Mouse (Mus musculus): ENCODE results near the gene Ankrd6. TPM values are rescaled to one million over a fixed set of nuclear protein-coding genes. Genes with fewer than 3 reads are reported as not detected.
A peak's percentile ranks its signal among the peaks of the same experiment; 100 is the strongest.

Ankrd6 gene
- polyA plus RNA-seq, 1 experiment from 2014 or later: 0.67 TPM

DNA sequence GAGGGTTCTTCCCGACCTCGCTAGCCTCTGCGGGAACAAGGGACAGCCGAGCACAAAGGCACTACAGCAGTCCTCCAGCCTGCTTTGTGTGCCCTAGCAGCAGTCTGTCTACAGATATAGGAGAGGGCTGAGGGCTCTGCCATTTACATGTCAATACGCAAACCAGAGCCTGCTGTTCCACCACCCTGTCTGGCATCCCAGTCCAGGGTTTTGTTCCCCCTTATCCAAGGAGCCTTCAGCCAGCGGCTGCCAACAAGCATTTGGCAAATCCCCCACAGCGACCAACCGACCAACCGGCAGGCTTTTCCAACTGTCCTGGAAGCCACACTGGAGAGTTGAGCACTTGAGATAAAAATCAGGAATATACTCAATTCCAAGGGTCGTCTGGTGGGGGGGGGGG, 27.2 kb downstream of the Ankrd6 start:
- Histone ChIP-seq H3K9ac (no peak overlapping the region), H3K4me1 (replicated peaks) (no peaks in the 10 kb centered on the region), H3K36me3 (no peaks in the 10 kb centered on the region), H3K4me3 (replicated peaks) (no peak overlapping the region), H3K4me2 (no peak overlapping the region), H3K27me3 (peaks cover 19% of the 10 kb centered on the region), H3K9me3 (replicated peaks) (no peaks in the 10 kb centered on the region), H3K27ac (no peak overlapping the region)
- 30% methylated on average over 10 of the region's 10 CpGs for WGBS (ENCODE audit: insufficient replicate concordance)
- ATAC-seq (ENCODE audit: low read depth) (no peak), DNase-seq (no peak)

GRCm38 (mm10) chr4:32922871-32923270, 27.8 kb downstream of the Ankrd6 start:
- no peaks in the 10 kb centered on the region for H3K9me3 ChIP-seq (replicated peaks)
- H3K27me3 ChIP-seq: peaks cover 19% of the 10 kb centered on the region
- no peaks in the 10 kb centered on the region for H3K4me1 ChIP-seq (replicated peaks)
- no peak overlapping the region for H3K4me3 ChIP-seq (replicated peaks)
- H3K4me2 ChIP-seq: no peak overlapping the region
- H3K27ac ChIP-seq: no peak overlapping the region
- DNase-seq: no peak
- no peak for ATAC-seq (ENCODE audit: low read depth)
- H3K36me3 ChIP-seq: no peaks in the 10 kb centered on the region
- no peak overlapping the region for H3K9ac ChIP-seq
- WGBS (ENCODE audit: insufficient replicate concordance): 83% methylated on average over 1 of the region's 1 CpGs

DNA sequence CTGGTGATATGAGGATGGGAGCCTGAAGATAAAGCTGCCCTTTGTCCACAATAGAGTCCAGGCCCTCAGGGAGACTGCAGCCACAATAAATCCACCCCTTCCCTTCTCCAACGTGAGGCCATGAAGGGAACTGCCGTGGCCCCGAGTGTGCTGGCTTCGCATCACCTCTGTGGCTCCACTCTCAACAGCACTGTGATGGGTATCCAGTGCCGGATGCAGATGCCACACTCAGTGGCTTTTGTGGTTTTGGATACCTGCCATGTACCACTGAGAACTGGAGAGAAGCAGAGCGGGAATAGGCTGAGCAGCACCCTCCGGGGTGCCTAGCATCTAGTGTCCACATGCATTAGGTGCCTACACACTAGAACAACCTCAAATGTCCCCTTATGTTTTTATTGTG, 29.8 kb downstream of the Ankrd6 start:
- no peak overlapping the region for H3K4me3 ChIP-seq (replicated peaks)
- no peak overlapping the region for H3K27ac ChIP-seq
- peaks cover 20% of the 10 kb centered on the region for H3K4me1 ChIP-seq (replicated peaks)
- no peak overlapping the region for H3K9ac ChIP-seq
- H3K9me3 ChIP-seq (replicated peaks): no peaks in the 10 kb centered on the region
- H3K27me3 ChIP-seq: peaks cover 19% of the 10 kb centered on the region
- H3K4me2 ChIP-seq: no peak overlapping the region
- no peaks in the 10 kb centered on the region for H3K36me3 ChIP-seq
- WGBS (ENCODE audit: insufficient replicate concordance): 58% methylated on average over 7 of the region's 7 CpGs
- DNase-seq (no peak), ATAC-seq (ENCODE audit: low read depth) (no peak)

DNA sequence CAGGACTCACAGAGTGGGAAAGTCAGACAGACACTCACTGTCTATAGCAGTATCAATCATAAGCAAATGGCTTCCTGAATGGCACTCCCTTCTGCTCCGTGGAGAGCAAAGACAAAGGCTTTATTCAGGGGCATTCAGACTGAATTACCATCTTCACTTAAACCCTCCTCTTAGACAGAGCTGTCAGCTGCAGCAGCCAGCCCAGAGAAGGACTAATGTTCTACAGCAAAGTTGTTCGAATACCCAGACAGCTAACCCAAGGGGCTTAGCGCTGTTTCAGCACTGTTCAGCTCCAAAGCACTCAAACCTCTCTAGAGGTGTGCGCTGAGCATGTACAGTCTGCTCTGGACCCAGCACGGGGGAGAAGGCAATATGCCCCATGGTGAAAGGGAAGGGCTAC, 32.1 kb downstream of the Ankrd6 start:
- Histone ChIP-seq H3K9ac (no peak overlapping the region), H3K27ac (no peak overlapping the region), H3K4me3 (replicated peaks) (no peak overlapping the region), H3K4me1 (replicated peaks) (peaks cover 20% of the 10 kb centered on the region), H3K36me3 (no peaks in the 10 kb centered on the region), H3K9me3 (replicated peaks) (no peaks in the 10 kb centered on the region), H3K4me2 (no peak overlapping the region), H3K27me3 (peaks cover 19% of the 10 kb centered on the region)
- ATAC-seq (ENCODE audit: low read depth) (no peak), DNase-seq (no peak)
- WGBS (ENCODE audit: insufficient replicate concordance): 74% methylated on average over 5 of the region's 5 CpGs

DNA sequence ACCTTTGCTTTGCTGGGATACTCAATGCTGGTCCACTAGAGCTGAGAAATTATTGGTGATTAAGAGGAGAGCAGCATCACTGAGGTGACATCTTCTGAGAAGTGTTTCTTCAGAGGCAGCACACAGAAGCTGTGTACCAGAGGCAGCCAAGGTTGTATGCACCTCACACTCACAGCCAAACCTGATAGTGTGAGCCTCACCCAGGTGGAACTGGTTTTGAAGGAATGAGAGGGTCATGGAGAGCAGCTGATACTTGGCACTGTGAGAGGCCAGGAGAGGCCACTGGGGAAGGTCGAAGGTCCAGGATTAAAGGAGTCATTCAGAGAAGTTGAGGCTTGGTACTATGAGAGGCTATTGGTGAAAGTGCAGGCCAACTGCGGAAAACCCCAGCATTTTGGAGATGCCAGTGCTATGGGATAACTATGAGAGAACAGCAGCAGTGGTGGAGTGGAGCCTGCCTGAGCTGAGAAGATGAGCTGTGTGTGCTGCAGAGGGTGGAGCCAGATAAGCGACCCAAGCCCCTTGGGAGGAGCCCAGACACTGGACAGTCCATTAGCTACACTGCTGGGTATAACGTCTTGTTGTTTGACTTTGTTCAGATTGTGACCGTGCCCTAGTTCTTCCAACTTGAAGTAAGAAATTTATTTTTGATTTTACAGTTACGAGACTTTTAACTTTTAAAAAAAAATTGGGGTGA, 33.8 kb downstream of the Ankrd6 start:
- Histone ChIP-seq H3K27me3 (peaks cover 4% of the 10 kb centered on the region; the same call in 1 of the 2 replicates), H3K27ac (peak overlapping the region; percentile 79), H3K4me3 (replicated peaks) (0 out of 2 replicates have a peak overlapping the region, but pooled peaks have one; percentile 10), H3K36me3 (no peaks in the 10 kb centered on the region), H3K9ac (peak overlapping the region; percentile 42; the same call in 1 of the 2 replicates), H3K4me2 (peak overlapping the region; percentile 43), H3K9me3 (replicated peaks) (no peaks in the 10 kb centered on the region), H3K4me1 (replicated peaks) (peaks cover 20% of the 10 kb centered on the region)
- WGBS (ENCODE audit: insufficient replicate concordance): 56% methylated on average over 6 of the region's 6 CpGs
- ATAC-seq (ENCODE audit: low read depth) (peak; percentile 93), DNase-seq (peak; percentile 59)

GRCm38 (mm10) chr4:32915928-32916327, 34.7 kb downstream of the Ankrd6 start:
- H3K4me1 ChIP-seq (replicated peaks): peaks cover 20% of the 10 kb centered on the region
- H3K9me3 ChIP-seq (replicated peaks): no peaks in the 10 kb centered on the region
- H3K27ac ChIP-seq: peak overlapping the region; percentile 79; the same call in 1 of the 2 replicates
- ATAC-seq (ENCODE audit: low read depth) (no peak), DNase-seq (no peak)
- no peaks in the 10 kb centered on the region for H3K36me3 ChIP-seq
- WGBS (ENCODE audit: insufficient replicate concordance): 59% methylated on average over 8 of the region's 8 CpGs
- H3K9ac ChIP-seq: no peak overlapping the region
- no peak overlapping the region for H3K4me2 ChIP-seq
- peaks cover 4% of the 10 kb centered on the region; the same call in 1 of the 2 replicates for H3K27me3 ChIP-seq
- no peak overlapping the region for H3K4me3 ChIP-seq (replicated peaks)

- peak overlapping the region; percentile 73 for H3K27ac ChIP-seq
- WGBS (ENCODE audit: insufficient replicate concordance): 82% methylated on average over 1 of the region's 1 CpGs
These were observed 40.6 kb downstream of the Ankrd6 start for GRCm38 (mm10) chr4:32909996-32910395.

GRCm38 (mm10) chr4:32909241-32909979, 41.2 kb downstream of the Ankrd6 start:
- no peak overlapping the region for H3K9ac ChIP-seq
- DNase-seq (peak; percentile 91), ATAC-seq (ENCODE audit: low read depth) (peak; percentile 100)
- H3K4me2 ChIP-seq: peak overlapping the region; percentile 42
- H3K27ac ChIP-seq: peak overlapping the region; percentile 73
- H3K9me3 ChIP-seq (replicated peaks): no peaks in the 10 kb centered on the region
- no peaks in the 10 kb centered on the region for H3K36me3 ChIP-seq
- 0 out of 2 replicates have a peak, but pooled peaks cover under 1% of the 10 kb centered on the region for H3K27me3 ChIP-seq
- peaks cover 31% of the 10 kb centered on the region for H3K4me1 ChIP-seq (replicated peaks)
- 32% methylated on average over 3 of the region's 3 CpGs for WGBS (ENCODE audit: insufficient replicate concordance)
- H3K4me3 ChIP-seq (replicated peaks): 0 out of 2 replicates have a peak overlapping the region, but pooled peaks have one; percentile 5

More at GRCm38 (mm10) chr4:32909996-32910395, 40.6 kb downstream of the Ankrd6 start:
- DNase-seq (no peak), ATAC-seq (ENCODE audit: low read depth) (no peak)
- Histone ChIP-seq H3K9me3 (replicated peaks) (no peaks in the 10 kb centered on the region), H3K9ac (no peak overlapping the region), H3K27me3 (peaks cover 4% of the 10 kb centered on the region; the same call in 1 of the 2 replicates), H3K4me2 (peak overlapping the region; percentile 42), H3K4me3 (replicated peaks) (no peak overlapping the region), H3K36me3 (no peaks in the 10 kb centered on the region), H3K4me1 (replicated peaks) (peaks cover 31% of the 10 kb centered on the region)

GRCm38 (mm10) chr4:32907631-32908030, 43.0 kb downstream of the Ankrd6 start:
- Histone ChIP-seq H3K36me3 (no peaks in the 10 kb centered on the region), H3K4me1 (replicated peaks) (peaks cover 31% of the 10 kb centered on the region), H3K4me2 (no peak overlapping the region), H3K9ac (no peak overlapping the region), H3K27me3 (no peaks in the 10 kb centered on the region), H3K9me3 (replicated peaks) (no peaks in the 10 kb centered on the region), H3K4me3 (replicated peaks) (no peak overlapping the region), H3K27ac (no peak overlapping the region)
- 69% methylated on average over 3 of the region's 3 CpGs for WGBS (ENCODE audit: insufficient replicate concordance)
- no peak for DNase-seq
- no peak for ATAC-seq (ENCODE audit: low read depth)

GRCm38 (mm10) chr4:32906627-32907026, 44.0 kb downstream of the Ankrd6 start:
- Histone ChIP-seq H3K4me3 (replicated peaks) (no peak overlapping the region), H3K9ac (no peak overlapping the region), H3K9me3 (replicated peaks) (no peaks in the 10 kb centered on the region), H3K4me1 (replicated peaks) (peaks cover 31% of the 10 kb centered on the region), H3K36me3 (no peaks in the 10 kb centered on the region), H3K4me2 (no peak overlapping the region), H3K27me3 (no peaks in the 10 kb centered on the region), H3K27ac (no peak overlapping the region)
- DNase-seq: no peak
- WGBS (ENCODE audit: insufficient replicate concordance): 79% methylated on average over 6 of the region's 6 CpGs
- ATAC-seq (ENCODE audit: low read depth): no peak

GRCm38 (mm10) chr4:32905913-32906312, 44.7 kb downstream of the Ankrd6 start:
- H3K9ac ChIP-seq: no peak overlapping the region
- H3K27ac ChIP-seq: no peak overlapping the region
- H3K4me2 ChIP-seq: no peak overlapping the region
- ATAC-seq (ENCODE audit: low read depth): no peak
- no peak for DNase-seq
- H3K36me3 ChIP-seq: no peaks in the 10 kb centered on the region
- no peaks in the 10 kb centered on the region for H3K9me3 ChIP-seq (replicated peaks)
- H3K27me3 ChIP-seq: no peaks in the 10 kb centered on the region
- WGBS (ENCODE audit: insufficient replicate concordance): 77% methylated on average over 2 of the region's 2 CpGs
- peaks cover 31% of the 10 kb centered on the region for H3K4me1 ChIP-seq (replicated peaks)
- H3K4me3 ChIP-seq (replicated peaks): no peak overlapping the region

All from liver, embryonic 13.5 days (tissue).